Mouse (Mus musculus) C2C12 (cell line): ENCODE data around the gene Gm20503.

Source experiments
- CEBPB ChIP-seq: IDR thresholded peaks from one replicate; pipeline ENCODE4 v1.6.1; 2011; ENCODE audit warnings: low read depth, mild to moderate bottlenecking, control low read depth, moderate library complexity
- CTCF ChIP-seq: IDR thresholded peaks from one replicate; pipeline ENCODE4 v1.5.1; 2011; ENCODE audit not compliant: control insufficient read depth, insufficient read depth, insufficient read length
- MYOD1 ChIP-seq: IDR thresholded peaks from one replicate; pipeline ENCODE4 v1.6.1; 2011; ENCODE audit warnings: low read depth; ENCODE audit not compliant: control insufficient read depth, insufficient read length

DNA sequence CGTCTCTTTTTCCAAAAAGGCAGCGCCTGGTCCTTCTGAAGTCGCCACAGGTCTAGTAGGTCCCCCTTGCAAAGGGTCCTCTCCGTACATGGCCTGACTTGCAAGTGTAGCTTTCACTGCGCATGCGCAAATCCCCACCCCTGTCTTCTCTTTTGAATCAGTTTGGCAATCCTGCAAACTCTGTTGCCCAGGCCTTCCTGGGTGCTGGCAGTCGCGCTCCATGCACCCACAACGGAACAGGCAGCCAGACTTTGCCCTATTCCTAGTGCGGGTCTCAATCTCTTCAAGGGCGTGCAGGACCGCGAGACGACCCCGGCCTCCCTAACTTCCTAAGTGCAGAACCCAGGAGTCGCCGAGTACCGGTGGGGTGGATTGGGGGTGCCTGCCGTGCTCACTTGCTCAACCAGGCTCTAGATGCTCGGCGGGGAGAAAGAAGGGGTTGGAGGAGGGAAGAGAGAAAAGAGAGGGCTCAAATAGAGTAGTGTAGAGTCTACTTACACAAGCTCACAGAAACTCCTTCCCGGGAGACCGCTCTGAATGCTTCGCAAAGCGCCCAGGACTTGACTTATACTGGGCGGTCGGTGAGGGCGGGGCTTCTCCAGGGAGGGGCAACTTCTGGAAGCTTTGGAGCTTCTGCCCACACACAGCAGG, 16.3 kb upstream of the Gm20503 start, which contains the start of gene Ptgr1:
- TF ChIP-seq CEBPB (no peak), CTCF (no peak), MYOD1 (no peak)
